Mouse (Mus musculus) liver, embryonic 15.5 days (tissue): ENCODE measurements around the gene Lcn3. TPM values are rescaled to one million over a fixed set of nuclear protein-coding genes. Genes with fewer than 3 reads are reported as not detected.

ENCODE experiments used
- polyA plus RNA-seq: library from polyadenylated mRNA; unstranded; fragments of >200 nt; fragmentation: Nextera tagmentation; extraction: Ambion mirVana; gene quantifications from 2 replicates; pipeline ENCODE4 v1.2.1, GENCODE M21; 2015

Gene Lcn3
- polyA plus RNA-seq, 1 experiment from 2014 or later, result not detected

Other genes starting within 250 kb of the Lcn3 start
- 14.1 and 15.1 TPM in 2 replicates for gene Traf2, start 218.6 kb upstream of the Lcn3 start, polyA plus RNA-seq
- 186 and 201 TPM in 2 replicates for gene Edf1, start 207.7 kb upstream of the Lcn3 start, polyA plus RNA-seq
- 0.32 and 7.7 TPM in 2 replicates for gene Mamdc4, start 190.7 kb upstream of the Lcn3 start, polyA plus RNA-seq
- 31.2 and 36.3 TPM in 2 replicates for gene Phpt1, start 190.3 kb upstream of the Lcn3 start, polyA plus RNA-seq
- 0.03 TPM in 1 of 2 replicates, not detected in the other for gene Ajm1, start 183.8 kb upstream of the Lcn3 start, polyA plus RNA-seq
- 21.7 and 23.5 TPM in 2 replicates for gene Rabl6, start 157.0 kb upstream of the Lcn3 start, polyA plus RNA-seq
- gene Ccdc183, start 147.9 kb upstream of the Lcn3 start, polyA plus RNA-seq, result 0.05 and 0.06 TPM in 2 replicates
- 8.2 and 9.9 TPM in 2 replicates for gene Tmem141, start 143.6 kb upstream of the Lcn3 start, polyA plus RNA-seq
- 70.4 and 90.0 TPM in 2 replicates for gene Fcna, start 137.5 kb upstream of the Lcn3 start, polyA plus RNA-seq
- not detected in 2 replicates for gene Lcn8, start 112.4 kb upstream of the Lcn3 start, polyA plus RNA-seq
- not detected in 2 replicates for gene Lcn5, start 107.6 kb upstream of the Lcn3 start, polyA plus RNA-seq
- gene Lcn6, start 88.8 kb upstream of the Lcn3 start, polyA plus RNA-seq, result not detected in 2 replicates
- gene Lcn10, start 82.8 kb upstream of the Lcn3 start, polyA plus RNA-seq, result not detected in 2 replicates
- gene Obp2a, start 65.5 kb upstream of the Lcn3 start, polyA plus RNA-seq, result not detected in 2 replicates
- 7.5 TPM in 2 replicates for gene Bmyc, start 58.8 kb upstream of the Lcn3 start, polyA plus RNA-seq
- not detected in 2 replicates for gene Obp2b, start 28.6 kb upstream of the Lcn3 start, polyA plus RNA-seq
- gene Lcn11, start 11.4 kb downstream of the Lcn3 start, polyA plus RNA-seq, result not detected in 2 replicates
- gene Gm13539, start 16.7 kb downstream of the Lcn3 start, polyA plus RNA-seq, result not detected in 2 replicates
- gene Glt6d1, start 50.3 kb downstream of the Lcn3 start, polyA plus RNA-seq, result not detected in 2 replicates
- gene Lcn9, start 57.6 kb downstream of the Lcn3 start, polyA plus RNA-seq, result not detected in 2 replicates
- not detected in 2 replicates for gene Sohlh1, start 81.7 kb downstream of the Lcn3 start, polyA plus RNA-seq
- gene Kcnt1, start 98.2 kb downstream of the Lcn3 start, polyA plus RNA-seq, result not detected in 2 replicates
- 4.9 and 5.6 TPM in 2 replicates for gene Camsap1, start 217.7 kb downstream of the Lcn3 start, polyA plus RNA-seq